Mouse (Mus musculus): ENCODE data around the gene Stk40.

The Stk40 gene

GRCm38 (mm10) chr4:126123309-126124040 lies 19.7 kb downstream of the Stk40 start:
- no peak for DNase-seq (ENCODE audit: low spot score)

DNA sequence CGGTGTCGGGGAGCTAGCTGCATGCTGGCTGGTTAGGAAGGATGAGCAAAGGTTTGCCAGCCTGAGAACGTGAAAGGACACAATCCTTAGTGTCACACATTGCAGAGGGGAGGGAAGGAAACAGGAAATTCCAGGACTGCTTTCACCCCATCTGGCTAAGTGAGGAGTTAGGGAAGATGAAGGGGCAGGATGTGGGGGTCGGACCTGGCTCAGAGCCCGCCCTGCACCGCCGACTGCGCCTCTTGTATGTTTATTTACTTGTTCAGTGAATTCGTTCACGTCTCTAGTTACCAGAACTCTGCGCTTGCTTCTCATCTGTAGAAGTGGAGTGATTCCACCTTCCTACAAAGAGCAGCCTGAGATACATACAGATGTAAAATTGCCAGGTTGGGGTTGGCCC lies 26.7 kb downstream of the Stk40 start:
- DNase-seq (ENCODE audit: low spot score), result no peak

GRCm38 (mm10) chr4:126131290-126132121 lies 27.7 kb downstream of the Stk40 start:
- peak; percentile 51 for DNase-seq (ENCODE audit: low spot score)

GRCm38 (mm10) chr4:126132636-126133264 lies 29.0 kb downstream of the Stk40 start:
- no peak for DNase-seq (ENCODE audit: low spot score)

DNA sequence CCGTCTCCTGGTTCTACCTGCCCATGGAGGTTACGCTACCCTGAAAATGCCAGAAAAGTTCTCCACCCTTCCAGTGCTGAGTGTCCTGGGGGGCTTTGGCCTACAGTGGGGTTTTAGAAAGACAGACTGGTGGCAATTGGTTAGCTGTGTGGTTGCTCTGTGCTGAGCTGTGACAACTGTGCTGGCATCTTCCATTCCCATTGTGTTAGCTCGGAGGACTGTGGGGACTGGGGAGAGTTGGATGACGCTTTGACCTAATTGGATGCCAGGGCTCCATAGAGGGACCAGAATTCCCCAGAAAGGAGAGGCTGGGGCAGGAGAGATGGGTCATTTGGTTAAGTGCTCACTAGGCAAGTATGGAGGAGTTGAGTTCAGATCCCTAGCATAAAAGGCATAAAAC lies 30.5 kb downstream of the Stk40 start:
- DNase-seq (ENCODE audit: low spot score), result no peak

- DNase-seq (ENCODE audit: low spot score), result no peak
Measured at GRCm38 (mm10) chr4:126134639-126135038, 30.9 kb downstream of the Stk40 start.

GRCm38 (mm10) chr4:126137773-126138172 lies 34.0 kb downstream of the Stk40 start:
- DNase-seq (ENCODE audit: low spot score), result no peak

- no peak for DNase-seq (ENCODE audit: low spot score)
Measured at GRCm38 (mm10) chr4:126141021-126141420, 37.3 kb downstream of the Stk40 start.

DNA sequence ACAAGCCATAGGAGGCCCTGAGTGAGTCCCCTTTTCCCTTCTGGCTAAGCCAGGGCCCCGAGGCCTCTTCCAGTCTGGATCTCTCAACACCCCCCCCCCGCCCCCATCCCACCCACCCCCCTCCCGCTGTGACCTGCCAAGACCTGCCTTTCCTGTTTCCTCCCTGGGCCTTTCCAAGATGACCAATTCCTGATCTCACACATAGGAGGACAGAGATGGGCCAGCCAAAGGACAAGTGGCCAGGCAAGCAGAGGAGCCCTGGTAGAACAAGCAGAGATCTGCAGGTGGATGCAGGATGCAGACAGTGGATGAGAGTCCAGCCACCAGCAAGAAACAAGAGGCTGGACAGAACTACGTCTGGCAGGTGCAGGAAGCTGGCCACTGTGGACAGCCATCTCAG lies 41.6 kb downstream of the Stk40 start:
- no peak for DNase-seq (ENCODE audit: low spot score)

GRCm38 (mm10) chr4:126146974-126147532 lies 43.3 kb downstream of the Stk40 start:
- no peak for DNase-seq (ENCODE audit: low spot score)

DNA sequence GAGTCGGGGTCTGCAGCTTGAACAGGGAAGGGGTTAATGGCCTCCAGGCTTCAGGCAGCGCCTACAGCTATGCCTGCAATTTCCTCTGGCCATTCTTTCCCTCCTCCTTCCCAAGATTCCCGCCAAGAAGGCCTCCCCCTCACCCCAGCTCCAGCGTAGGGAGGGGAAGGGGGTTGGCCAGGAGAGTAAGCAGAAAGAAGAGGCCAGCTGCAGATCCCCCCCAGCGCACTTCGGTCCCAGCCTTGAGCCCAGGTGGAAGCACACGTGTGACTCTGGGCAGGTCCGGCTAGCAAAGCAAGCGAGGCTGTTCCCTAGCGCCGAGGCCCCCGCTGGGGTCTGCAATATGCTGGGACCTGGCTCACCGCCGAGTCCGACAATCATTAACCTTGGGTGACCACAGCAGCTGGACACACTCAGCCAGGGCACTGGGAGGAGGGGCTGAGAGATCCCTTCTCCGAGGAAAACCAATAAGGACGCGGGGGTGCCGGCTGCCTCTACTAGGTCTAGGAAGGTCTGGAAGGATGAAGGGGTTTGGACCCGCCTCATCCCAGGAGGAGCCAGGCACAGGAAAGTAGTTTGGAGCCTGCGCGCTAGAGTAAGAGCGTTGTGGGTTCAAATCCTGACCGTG lies 43.9 kb downstream of the Stk40 start, which contains the start of gene Eva1b:
Gene Eva1b, plus strand, starts transcription at position 212 of the 628 bp plus-strand sequence.
- DNase-seq (ENCODE audit: low spot score), result peak; percentile 68

GRCm38 (mm10) chr4:126148161-126148961 lies 44.6 kb downstream of the Stk40 start:
- DNase-seq (ENCODE audit: low spot score), result peak; percentile 70

DNA sequence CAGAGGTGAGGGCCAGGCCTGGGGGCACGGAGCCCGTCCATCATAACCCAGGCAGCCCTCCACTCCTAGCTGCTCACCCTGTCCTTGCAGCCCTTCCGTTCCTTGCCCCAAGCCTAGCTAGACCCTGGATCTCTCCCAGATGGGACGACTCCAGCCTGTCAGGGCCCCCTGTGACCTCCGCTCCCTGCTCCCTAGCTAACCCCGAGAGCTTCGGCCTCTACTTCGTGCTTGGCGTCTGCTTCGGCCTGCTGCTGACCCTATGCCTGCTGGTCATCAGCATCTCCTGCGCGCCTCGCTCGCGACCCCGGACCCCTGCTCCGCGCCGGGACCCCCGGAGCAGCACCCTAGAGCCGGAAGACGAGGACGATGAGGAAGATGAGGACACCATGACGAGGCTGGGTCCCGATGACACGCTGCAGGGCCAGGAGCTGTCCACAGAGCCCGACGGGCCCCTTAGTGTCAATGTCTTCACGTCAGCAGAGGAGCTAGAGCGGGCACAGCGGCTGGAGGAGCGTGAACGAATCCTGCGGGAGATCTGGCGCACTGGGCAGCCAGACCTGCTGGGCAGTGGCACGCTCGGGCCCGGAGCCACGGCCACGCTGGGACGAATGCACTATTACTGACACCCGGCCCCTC lies 45.4 kb downstream of the Stk40 start:
- DNase-seq (ENCODE audit: low spot score), result no peak

DNA sequence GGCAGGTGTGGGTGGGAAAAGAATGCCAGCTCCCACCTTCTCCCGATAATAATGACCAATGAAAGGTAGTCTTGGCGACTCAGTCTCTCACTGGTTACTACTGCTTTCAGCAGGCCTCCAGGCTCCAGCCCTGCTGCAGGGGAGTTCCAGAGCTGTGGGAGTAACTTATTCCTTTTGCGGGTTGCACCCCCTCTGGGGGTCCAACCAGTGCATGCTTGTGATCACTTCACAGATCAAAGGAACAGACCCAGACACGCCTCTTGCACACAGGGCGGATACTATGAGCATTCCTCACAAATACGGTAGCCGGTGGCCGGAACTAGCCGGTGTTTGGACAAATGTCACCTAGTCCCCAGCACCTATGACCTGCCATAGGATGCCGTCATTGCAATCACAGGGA lies 46.0 kb downstream of the Stk40 start:
- DNase-seq (ENCODE audit: low spot score), result no peak

GRCm38 (mm10) chr4:126150297-126150948 lies 46.7 kb downstream of the Stk40 start:
- peak; percentile 71 for DNase-seq (ENCODE audit: low spot score)

DNA sequence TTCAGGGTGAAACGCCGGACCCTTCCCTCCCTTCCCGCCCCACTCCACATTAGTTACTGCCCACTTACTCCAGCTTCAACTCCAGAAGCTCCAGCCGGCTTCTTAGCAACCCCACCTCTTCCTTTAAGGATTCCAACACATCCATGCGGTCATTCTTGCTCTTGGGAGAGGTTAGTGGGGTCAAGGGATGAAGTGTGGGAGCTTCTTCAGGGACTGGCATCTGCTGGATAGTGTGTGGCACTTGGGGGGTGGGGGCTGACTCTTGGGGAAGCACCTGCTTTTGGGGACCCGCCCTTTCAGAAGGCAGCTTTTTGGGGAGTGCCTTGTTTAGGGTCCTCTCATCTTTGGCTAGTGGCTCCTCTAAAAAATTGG lies 47.2 kb downstream of the Stk40 start:
- DNase-seq (ENCODE audit: low spot score), result no peak

DNA sequence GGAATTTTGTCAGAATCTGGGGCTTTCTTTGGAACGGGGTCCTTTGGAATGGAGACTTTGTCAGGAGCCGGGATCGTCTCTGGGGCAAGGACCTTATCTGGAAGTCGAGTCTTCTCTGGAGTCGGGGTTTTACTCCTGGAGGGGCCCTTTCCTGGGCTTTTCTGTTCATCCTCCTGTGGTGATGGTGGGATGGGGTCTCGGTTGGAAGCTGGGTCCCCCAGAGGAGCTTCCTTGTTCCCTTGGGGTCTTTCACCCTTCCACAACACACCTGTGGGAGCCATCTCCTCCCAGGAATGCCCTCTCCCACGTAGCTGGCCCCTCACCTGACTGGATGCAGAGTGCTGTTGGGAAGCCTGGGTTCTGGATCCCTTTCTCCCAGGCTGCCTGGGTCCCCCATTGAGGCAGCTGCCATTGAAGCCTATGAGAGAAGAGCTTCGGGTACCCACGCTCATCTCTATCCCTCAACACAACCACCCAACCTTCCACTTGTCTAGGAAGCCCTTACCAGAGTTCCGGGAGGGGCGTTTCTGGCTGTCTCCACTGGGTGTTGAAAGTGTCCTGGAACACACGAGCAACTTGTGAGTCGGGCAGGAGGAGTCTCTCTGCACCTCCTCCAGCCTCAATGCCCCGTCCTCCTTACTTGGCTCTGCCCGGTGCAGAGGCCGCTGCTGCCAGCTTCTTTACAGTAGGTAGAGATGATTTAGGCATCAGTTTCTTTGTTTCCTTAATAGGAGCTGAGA lies 48.1 kb downstream of the Stk40 start:
- DNase-seq (ENCODE audit: low spot score), result no peak

DNA sequence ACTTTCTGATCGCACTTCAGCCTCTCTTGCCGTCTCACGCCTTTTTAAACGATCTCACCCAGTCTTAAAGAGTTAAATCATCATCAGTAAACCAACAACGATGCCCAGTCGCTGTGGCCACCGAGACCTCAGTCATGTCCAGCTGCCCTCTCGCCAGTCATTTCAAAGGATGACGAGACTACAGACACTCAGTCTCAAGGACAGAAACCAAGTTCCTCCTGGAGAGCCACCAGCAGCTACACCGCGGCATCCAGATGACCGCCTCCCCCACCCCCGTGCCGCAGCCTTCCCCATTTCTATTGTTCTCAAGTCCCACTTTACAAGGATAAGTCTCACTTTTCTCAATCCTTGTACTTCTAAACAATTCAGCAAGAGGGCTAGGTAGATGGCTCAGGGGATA lies 49.1 kb downstream of the Stk40 start:
- no peak for DNase-seq (ENCODE audit: low spot score)

GRCm38 (mm10) chr4:126155183-126155582 lies 51.4 kb downstream of the Stk40 start:
- no peak for DNase-seq (ENCODE audit: low spot score)

All from urinary bladder, postnatal 14 days (tissue).